Mouse (Mus musculus): ENCODE measurements at regions not wholly inside any gene's neighbourhood (a gene's known extent, or its start where the extent isn't known, plus 50 kb on each side); places are given as distances from the start of the nearest gene placed in this dataset.

- H3K27me3 ChIP-seq (ENCODE audit: control insufficient read depth, insufficient read depth, low read length): no peaks in the 10 kb centered on the region
- no peak overlapping the region for H3K4me3 ChIP-seq (ENCODE audit: low read depth, low read length)
- H3K9me3 ChIP-seq (ENCODE audit: control insufficient read depth, low read length): no peaks in the 10 kb centered on the region
- H3K9ac ChIP-seq (ENCODE audit: low read length): no peak overlapping the region
- DNase-seq (ENCODE audit: low spot score): peak; percentile 69
- TF ChIP-seq CTCF (IDR thresholded peaks at IDR 0.05; ENCODE audit: low read depth): no peak
- TF ChIP-seq EP300 (optimal IDR thresholded peaks at IDR 0.05): no peak
- 54% methylated on average over 3 of the region's 3 CpGs for WGBS
- H3K27ac ChIP-seq (replicated peaks): no peak overlapping the region
- no peak overlapping the region for H3K4me2 ChIP-seq (replicated peaks; ENCODE audit: low read depth)
- ATAC-seq (ENCODE audit: low FRiP score, low TSS enrichment): peak; percentile 83
- peaks cover 2% of the 10 kb centered on the region; the same call in 1 of the 2 replicates for H3K4me1 ChIP-seq (replicated peaks; ENCODE audit: control insufficient read depth, insufficient read depth)
- H3K36me3 ChIP-seq (ENCODE audit: control insufficient read depth, insufficient read depth, low read length): no peaks in the 10 kb centered on the region
Observed at GRCm38 (mm10) chr4:95188107-95188506, 136.1 kb upstream of the Jun start.

DNA sequence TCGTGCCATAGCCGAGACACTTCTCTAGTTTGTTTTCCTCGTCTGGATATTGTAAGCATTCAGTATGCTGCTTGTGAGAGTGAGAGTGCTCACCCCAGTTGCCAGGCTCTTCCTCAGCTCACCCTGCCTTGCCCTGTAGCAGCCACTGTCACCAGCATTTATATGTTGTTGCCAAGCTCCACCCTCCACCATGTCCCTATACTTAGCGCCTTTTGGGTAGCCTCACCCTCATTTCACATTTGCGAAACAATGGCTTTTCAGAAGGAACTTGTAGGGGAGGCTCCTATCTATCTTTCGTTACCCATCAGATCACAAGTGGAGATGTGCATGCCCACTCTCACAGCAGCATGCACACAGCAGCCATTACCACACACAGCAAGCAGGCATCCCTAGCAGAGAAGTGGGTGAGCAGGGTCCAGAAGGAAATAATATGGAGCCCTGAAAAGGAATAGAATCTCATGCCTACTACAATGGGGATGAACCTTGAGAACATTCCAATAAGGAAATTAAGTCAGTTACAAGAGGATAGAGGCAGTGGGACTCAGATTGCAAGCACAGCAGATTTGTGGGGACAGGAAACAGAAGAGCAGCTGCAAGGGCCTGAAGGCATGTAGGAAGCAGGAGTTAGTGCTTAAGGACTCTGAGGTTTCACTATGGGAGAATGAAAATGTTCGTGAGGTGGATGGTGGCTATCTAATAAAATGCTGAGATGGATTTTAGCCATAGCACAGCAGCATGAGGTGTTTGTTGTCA, 139.8 kb upstream of the Jun start:
- H3K36me3 ChIP-seq (ENCODE audit: control insufficient read depth, insufficient read depth, low read length): no peaks in the 10 kb centered on the region
- peak overlapping the region; percentile 69; the same call in 1 of the 2 replicates for H3K27ac ChIP-seq (replicated peaks)
- 83% methylated on average over 7 of the region's 7 CpGs for WGBS
- no peak overlapping the region for H3K4me3 ChIP-seq (ENCODE audit: low read depth, low read length)
- DNase-seq (ENCODE audit: low spot score) (no peak), ATAC-seq (ENCODE audit: low FRiP score, low TSS enrichment) (no peak)
- no peak overlapping the region for H3K4me2 ChIP-seq (replicated peaks; ENCODE audit: low read depth)
- H3K4me1 ChIP-seq (replicated peaks; ENCODE audit: control insufficient read depth, insufficient read depth): peaks cover 7% of the 10 kb centered on the region; the same call in 1 of the 2 replicates
- TF ChIP-seq CTCF (IDR thresholded peaks at IDR 0.05; ENCODE audit: low read depth) (no peak), EP300 (optimal IDR thresholded peaks at IDR 0.05) (no peak)
- H3K9me3 ChIP-seq (ENCODE audit: control insufficient read depth, low read length): no peaks in the 10 kb centered on the region
- H3K9ac ChIP-seq (ENCODE audit: low read length): no peak overlapping the region
- no peaks in the 10 kb centered on the region for H3K27me3 ChIP-seq (ENCODE audit: control insufficient read depth, insufficient read depth, low read length)

DNA sequence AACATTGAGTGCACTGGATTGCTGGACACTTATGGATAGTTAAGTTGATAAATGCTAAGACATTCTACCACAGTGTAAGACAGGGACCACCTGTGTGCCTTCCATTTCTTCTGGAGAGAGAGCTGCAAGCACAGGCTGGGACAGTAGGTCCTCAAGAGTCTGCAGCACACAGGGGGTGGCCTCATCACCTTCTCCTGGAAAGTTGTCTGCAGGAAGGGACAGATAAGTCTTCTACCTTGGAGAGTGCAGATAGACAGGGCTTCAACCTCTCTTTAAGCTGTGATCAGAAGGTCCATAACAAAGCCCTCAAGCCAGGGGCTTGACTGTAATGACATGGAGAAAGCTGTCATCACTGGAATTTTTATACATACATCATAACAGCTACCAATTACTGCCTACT, 140.5 kb upstream of the Jun start:
- TF ChIP-seq CTCF (IDR thresholded peaks at IDR 0.05; ENCODE audit: low read depth) (no peak), EP300 (optimal IDR thresholded peaks at IDR 0.05) (no peak)
- Histone ChIP-seq H3K9ac (ENCODE audit: low read length) (no peak overlapping the region), H3K36me3 (ENCODE audit: control insufficient read depth, insufficient read depth, low read length) (no peaks in the 10 kb centered on the region), H3K4me2 (replicated peaks; ENCODE audit: low read depth) (no peak overlapping the region), H3K9me3 (ENCODE audit: control insufficient read depth, low read length) (no peaks in the 10 kb centered on the region), H3K27me3 (ENCODE audit: control insufficient read depth, insufficient read depth, low read length) (no peaks in the 10 kb centered on the region), H3K4me1 (replicated peaks; ENCODE audit: control insufficient read depth, insufficient read depth) (peaks cover 7% of the 10 kb centered on the region; the same call in 1 of the 2 replicates), H3K4me3 (ENCODE audit: low read depth, low read length) (no peak overlapping the region), H3K27ac (replicated peaks) (peak overlapping the region; percentile 69)
- DNase-seq (ENCODE audit: low spot score): no peak
- no peak for ATAC-seq (ENCODE audit: low FRiP score, low TSS enrichment)

GRCm38 (mm10) chr4:95193028-95193427, 141.0 kb upstream of the Jun start:
- Histone ChIP-seq H3K4me1 (replicated peaks; ENCODE audit: control insufficient read depth, insufficient read depth) (peaks cover 7% of the 10 kb centered on the region; the same call in 1 of the 2 replicates), H3K27ac (replicated peaks) (peak overlapping the region; percentile 74), H3K27me3 (ENCODE audit: control insufficient read depth, insufficient read depth, low read length) (no peaks in the 10 kb centered on the region), H3K4me3 (ENCODE audit: low read depth, low read length) (no peak overlapping the region), H3K4me2 (replicated peaks; ENCODE audit: low read depth) (no peak overlapping the region), H3K36me3 (ENCODE audit: control insufficient read depth, insufficient read depth, low read length) (no peaks in the 10 kb centered on the region), H3K9me3 (ENCODE audit: control insufficient read depth, low read length) (no peaks in the 10 kb centered on the region), H3K9ac (ENCODE audit: low read length) (no peak overlapping the region)
- no peak for TF ChIP-seq CTCF (IDR thresholded peaks at IDR 0.05; ENCODE audit: low read depth)
- TF ChIP-seq EP300 (optimal IDR thresholded peaks at IDR 0.05): no peak
- WGBS: 15% methylated on average over 4 of the region's 4 CpGs
- ATAC-seq (ENCODE audit: low FRiP score, low TSS enrichment) (peak; percentile 92), DNase-seq (ENCODE audit: low spot score) (peak; percentile 87)

DNA sequence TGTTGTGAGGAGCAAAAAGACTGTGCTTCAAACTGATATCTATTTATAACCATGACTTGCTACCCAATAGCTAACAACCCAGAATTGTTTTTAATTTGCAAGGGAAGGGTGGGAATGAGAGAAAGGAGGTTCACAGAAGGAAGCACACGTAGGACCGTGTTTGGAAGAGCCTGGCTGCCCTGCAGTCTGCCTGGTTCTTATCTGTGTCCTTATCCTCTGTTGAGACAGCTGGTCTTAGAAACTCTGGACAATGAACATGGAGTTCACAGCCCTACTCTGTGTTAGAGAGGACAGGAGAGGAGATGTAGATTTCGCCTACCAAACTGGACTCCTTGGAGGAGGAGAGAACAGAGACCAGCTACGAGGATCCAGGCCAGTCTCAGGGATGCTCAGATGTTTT, 141.5 kb upstream of the Jun start:
- peaks cover 7% of the 10 kb centered on the region; the same call in 1 of the 2 replicates for H3K4me1 ChIP-seq (replicated peaks; ENCODE audit: control insufficient read depth, insufficient read depth)
- no peak overlapping the region for H3K9ac ChIP-seq (ENCODE audit: low read length)
- H3K36me3 ChIP-seq (ENCODE audit: control insufficient read depth, insufficient read depth, low read length): no peaks in the 10 kb centered on the region
- peak; percentile 21 for ATAC-seq (ENCODE audit: low FRiP score, low TSS enrichment)
- no peaks in the 10 kb centered on the region for H3K27me3 ChIP-seq (ENCODE audit: control insufficient read depth, insufficient read depth, low read length)
- H3K9me3 ChIP-seq (ENCODE audit: control insufficient read depth, low read length): no peaks in the 10 kb centered on the region
- WGBS: 66% methylated on average over 4 of the region's 4 CpGs
- no peak overlapping the region for H3K4me3 ChIP-seq (ENCODE audit: low read depth, low read length)
- peak overlapping the region; percentile 74 for H3K27ac ChIP-seq (replicated peaks)
- TF ChIP-seq CTCF (IDR thresholded peaks at IDR 0.05; ENCODE audit: low read depth) (no peak), EP300 (optimal IDR thresholded peaks at IDR 0.05) (no peak)
- DNase-seq (ENCODE audit: low spot score): no peak
- no peak overlapping the region for H3K4me2 ChIP-seq (replicated peaks; ENCODE audit: low read depth)
